Mouse (Mus musculus) embryonic fibroblast, embryonic 13.5 days (primary cell): ENCODE results near the gene Oas2.
"Not testable (repeated sequence)": the region's sequence is repeated elsewhere in the genome, so short reads cannot be mapped to it uniquely, and the experiment has no call there.

ENCODE experiments used
- CTCF ChIP-seq: IDR thresholded peaks from 2 replicates; pipeline ENCODE4 v1.5.1; 2011; ENCODE audit warnings: mild to moderate bottlenecking, control low read depth, low read length, moderate library complexity, borderline replicate concordance; ENCODE audit not compliant: insufficient read depth
- POLR2A ChIP-seq: IDR thresholded peaks from 2 replicates; pipeline ENCODE4 v1.6.1; 2011; ENCODE audit warnings: low read depth, mild to moderate bottlenecking, control low read depth, low read length, moderate library complexity

- not testable (repeated sequence) for TF ChIP-seq CTCF, POLR2A
Measured at GRCm38 (mm10) chr5:120795480-120796034, 45.9 kb upstream of the Oas2 start, which contains the start of gene Oas1e.
